Mouse (Mus musculus): Measurements from ENCODE around the gene Cfap61.

- no peak for TF ChIP-seq CTCF (IDR thresholded peaks at IDR 0.05; ENCODE audit: low read depth)
- TF ChIP-seq EP300 (IDR thresholded peaks at IDR 0.05; ENCODE audit: low read depth) = no peak
These were observed 276.4 kb downstream of the Cfap61 start for GRCm38 (mm10) chr2:146210968-146211367.
